Mouse (Mus musculus): Measurements from ENCODE around the gene Slc39a9.

DNA sequence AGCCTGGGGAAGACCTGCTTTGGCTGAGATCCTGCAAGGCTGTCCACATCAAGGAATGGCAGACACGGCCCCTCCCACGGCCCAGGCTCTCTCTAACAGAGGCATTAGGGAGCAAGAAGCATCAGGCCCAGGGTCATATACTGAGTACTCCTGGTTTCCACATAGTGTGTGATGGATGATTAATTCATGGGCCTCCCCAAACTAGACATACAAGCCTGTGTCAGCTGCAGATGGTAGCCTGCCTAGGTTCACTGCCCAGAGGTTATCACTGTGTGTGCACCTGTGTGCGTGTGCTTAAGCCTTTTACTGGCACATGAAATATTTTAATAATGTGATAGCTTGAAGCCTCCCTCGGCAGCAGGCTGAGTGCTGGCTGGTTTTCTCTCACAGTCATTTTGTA, 47.7 kb upstream of the Slc39a9 start:
- TF ChIP-seq CTCF (conservative IDR thresholded peaks at IDR 0.05; ENCODE audit: low read length) (no peak), POU5F1 (IDR thresholded peaks at IDR 0.05; ENCODE audit: borderline replicate concordance, low read length) (no peak)
